Mouse (Mus musculus) myocyte (in vitro differentiated cells): Measurements from ENCODE around the gene Hs3st4.

Experiments used
- E2F4 ChIP-seq: IDR thresholded peaks from one replicate; pipeline ENCODE4 v1.6.1; 2011; ENCODE audit warnings: mild to moderate bottlenecking, control low read depth, moderate library complexity; ENCODE audit not compliant: insufficient read depth
- POLR2AphosphoS2 ChIP-seq: IDR thresholded peaks from one replicate; pipeline ENCODE4 v1.6.1; 2011; ENCODE audit warnings: low read depth, control low read depth; ENCODE audit not compliant: insufficient read length

GRCm38 (mm10) chr7:124168796-124169195, 186.1 kb downstream of the Hs3st4 start:
- TF ChIP-seq E2F4 (no peak), POLR2AphosphoS2 (no peak)
